Mouse (Mus musculus): ENCODE measurements at regions not wholly inside any gene's neighbourhood (a gene's known extent, or its start where the extent isn't known, plus 50 kb on each side); places are given as distances from the start of the nearest gene placed in this dataset.

- no peaks in the 10 kb centered on the region for H3K9me3 ChIP-seq (ENCODE audit: control insufficient read depth, low read length)
- 13% methylated on average over 2 of the region's 2 CpGs for WGBS
- H3K4me2 ChIP-seq (ENCODE audit: low read depth, low read length), result no peak overlapping the region
- no peaks in the 10 kb centered on the region for H3K4me1 ChIP-seq (ENCODE audit: control insufficient read depth, insufficient read depth, low read length)
- peak; percentile 56; the same call in 1 of the 2 replicates for ATAC-seq (ENCODE audit: low read depth)
- no peaks in the 10 kb centered on the region for H3K36me3 ChIP-seq (ENCODE audit: control insufficient read depth, insufficient read depth, low read length)
- no peak overlapping the region for H3K27ac ChIP-seq (ENCODE audit: low read depth, low read length)
- H3K9ac ChIP-seq (replicated peaks; ENCODE audit: low read depth, low read length), result no peak overlapping the region
- no peaks in the 10 kb centered on the region for H3K27me3 ChIP-seq (ENCODE audit: control insufficient read depth, insufficient read depth, low read length)
- no peak overlapping the region for H3K4me3 ChIP-seq (ENCODE audit: low read depth, low read length)
Observed at GRCm38 (mm10) chr15:47386881-47387399, 6497.8 kb upstream of the Gm7489 start.

Data from neural tube, embryonic 14.5 days (tissue).